Mouse (Mus musculus) myocyte (in vitro differentiated cells): ENCODE measurements around the gene Nudt5.

Source experiments
- CEBPB ChIP-seq: IDR thresholded peaks from 2 replicates; pipeline ENCODE4 v1.6.1; 2011; ENCODE audit warnings: mild to moderate bottlenecking, moderate library complexity; ENCODE audit not compliant: poor library complexity, insufficient read depth, severe bottlenecking
- POLR2A ChIP-seq: IDR thresholded peaks from one replicate; pipeline ENCODE4 v1.6.1; 2011; ENCODE audit warnings: low read depth, mild to moderate bottlenecking, control low read depth, moderate library complexity; ENCODE audit not compliant: insufficient read length

- TF ChIP-seq POLR2A (no peak), CEBPB (no peak)
These were observed 20.1 kb upstream of the Nudt5 start for GRCm38 (mm10) chr2:5824685-5825084.
